Comparison of ENCODE assay signal across 7 mouse cellular contexts in the genomic region with DNA sequence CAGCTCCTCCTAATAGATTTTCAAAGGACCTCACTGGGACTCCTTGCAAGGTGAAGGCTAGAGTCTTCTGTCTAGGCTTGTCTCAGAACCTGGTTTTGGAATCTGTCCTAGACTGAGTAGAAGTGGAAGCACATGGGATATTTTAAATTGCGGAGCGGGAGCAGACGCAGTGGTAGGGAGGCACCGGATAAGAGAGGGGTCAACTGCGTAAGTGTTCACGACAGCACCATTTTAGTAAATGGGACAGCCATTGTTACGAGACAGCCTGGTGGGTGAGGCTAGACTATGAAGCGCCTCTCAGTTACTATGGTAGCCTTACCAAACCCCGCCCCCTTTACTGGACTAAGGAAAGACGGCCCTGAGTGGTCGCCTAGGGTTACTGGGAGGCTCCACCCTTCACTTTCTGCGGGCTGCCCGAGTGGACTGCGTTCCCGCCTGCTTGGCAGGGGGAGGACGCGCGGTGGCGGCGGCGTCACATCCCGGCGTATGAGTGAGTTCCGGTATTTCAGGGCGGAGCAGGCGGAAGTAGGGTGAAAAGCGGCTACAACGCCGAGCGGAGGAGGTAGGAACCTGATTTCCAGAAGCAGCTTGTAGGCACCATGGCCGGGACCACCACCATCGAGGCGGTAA. TPM values are rescaled to one million over a fixed set of nuclear protein-coding genes. Genes with fewer than 3 reads are reported as not detected.
DNase-seq lines count a peak whose midpoint lies in the region; ATAC-seq lines count a peak whose summit lies in the region.

No protein-coding gene starts in this region.

- H3K4me3 ChIP-seq in intestine, embryonic 16.5 days (ENCODE audit: low read length) = peak overlapping the region; percentile 86
- H3K4me3 ChIP-seq in midbrain, embryonic 11.5 days (ENCODE audit: low read depth, low read length) = peak overlapping the region; percentile 74

- intact Hi-C loops in left cerebral cortex, postnatal 36 days (cut with DNase I) = loop anchor here (2.0 to 5.0 kb wide), 2 partner anchors 26 to 117 kb away; partner anchors contain the start of genes Atp8b2 and Ubap2l

- peak overlapping the region; percentile 97 for H3K27ac ChIP-seq in intestine, embryonic 16.5 days (ENCODE audit: low read length)
- peak overlapping the region; percentile 87 for H3K27ac ChIP-seq in midbrain, embryonic 11.5 days (ENCODE audit: low read depth, low read length)

- no peaks in the 10 kb centered on the region for H3K27me3 ChIP-seq in intestine, embryonic 16.5 days (replicated peaks; ENCODE audit: control insufficient read depth, insufficient read depth, low read length)
- H3K27me3 ChIP-seq in midbrain, embryonic 11.5 days (ENCODE audit: control insufficient read depth, insufficient read depth, low read length) = no peaks in the 10 kb centered on the region

- peaks cover 28% of the 10 kb centered on the region for H3K4me1 ChIP-seq in intestine, embryonic 16.5 days (ENCODE audit: control insufficient read depth, insufficient read depth, low read length)
- H3K4me1 ChIP-seq in midbrain, embryonic 11.5 days (ENCODE audit: control insufficient read depth, insufficient read depth, low read length) = peaks cover 36% of the 10 kb centered on the region

- H3K4me2 ChIP-seq in intestine, embryonic 16.5 days (ENCODE audit: low read depth, low read length) = peak overlapping the region; percentile 79
- peak overlapping the region; percentile 91 for H3K4me2 ChIP-seq in midbrain, embryonic 11.5 days

- H3K36me3 ChIP-seq in intestine, embryonic 16.5 days (ENCODE audit: control insufficient read depth, insufficient read depth, low read length) = no peaks in the 10 kb centered on the region
- H3K36me3 ChIP-seq in midbrain, embryonic 11.5 days (ENCODE audit: control insufficient read depth, insufficient read depth, low read length) = no peaks in the 10 kb centered on the region

- peak; percentile 96 for DNase-seq in adrenal gland, adult 8-10 months
- DNase-seq in embryo, embryonic 9.5 days (ENCODE audit: extremely low spot score) = peak; percentile 95
- DNase-seq in gastrocnemius, postnatal 4 days (ENCODE audit: low spot score in 2 of 2) = peak; percentile 84 to 91
- peak; percentile 91 to 93 for DNase-seq in left cerebral cortex, postnatal 36 days (ENCODE audit: low spot score in 2 of 2)
- DNase-seq in midbrain, embryonic 11.5 days (ENCODE audit: low spot score, missing footprints) = peak; percentile 98
- peak; percentile 94 for DNase-seq in skeletal muscle tissue, adult 2 months (ENCODE audit: low read depth, low spot score)

- H3K9ac ChIP-seq in intestine, embryonic 16.5 days (ENCODE audit: low read depth, low read length) = peak overlapping the region; percentile 82
- H3K9ac ChIP-seq in midbrain, embryonic 11.5 days (ENCODE audit: low read length) = peak overlapping the region; percentile 76

- ATAC-seq in intestine, embryonic 16.5 days = peak; percentile 89
- peak; percentile 98 for ATAC-seq in midbrain, embryonic 11.5 days (ENCODE audit: low FRiP score)

- no peaks in the 10 kb centered on the region for H3K9me3 ChIP-seq in intestine, embryonic 16.5 days (ENCODE audit: control insufficient read depth, low read length)
- H3K9me3 ChIP-seq in midbrain, embryonic 11.5 days (ENCODE audit: control insufficient read depth, low read length) = no peaks in the 10 kb centered on the region

- WGBS in intestine, embryonic 16.5 days = under 1% methylated on average over 33 of the region's 33 CpGs
- under 1% methylated on average over 33 of the region's 33 CpGs for WGBS in midbrain, embryonic 11.5 days

RNA-seq across cellular contexts. Expression of gene Tpm3, which starts 6.8 kb away (rescaled TPM):
- 100 to 1,000 TPM; 162 to 262 (median 231) TPM for total RNA-seq in adrenal gland, adult 8-10 months (2022)
- total RNA-seq in gastrocnemius, postnatal 4 days (2021) = 100 to 1,000 TPM; 420 to 508 TPM
- 532 and 565 TPM in 2 replicates for polyA plus RNA-seq in intestine, embryonic 16.5 days (2015; fragmentation: Nextera tagmentation; extraction: Ambion mirVana)
- total RNA-seq in left cerebral cortex, postnatal 36 days (2021) = 100 to 1,000 TPM; 178 to 184 TPM
- polyA plus RNA-seq in midbrain, embryonic 11.5 days (2014; fragmentation: Nextera tagmentation; extraction: Ambion mirVana) = 499 and 533 TPM in 2 replicates

RNA-seq across cellular contexts. Expression of gene Nup210l, which starts 24.7 kb away (rescaled TPM):
- total RNA-seq in adrenal gland, adult 8-10 months (2022) = 1 to 10 TPM in 1 of 4 experiments, under 1 TPM in 3; 0.35 to 1.1 (median 0.54) TPM
- under 1 TPM; 0.13 to 0.17 TPM for total RNA-seq in gastrocnemius, postnatal 4 days (2021)
- polyA plus RNA-seq in intestine, embryonic 16.5 days (2015; fragmentation: Nextera tagmentation; extraction: Ambion mirVana) = 0.16 and 0.17 TPM in 2 replicates
- under 1 TPM; 0.32 to 0.43 TPM for total RNA-seq in left cerebral cortex, postnatal 36 days (2021)
- polyA plus RNA-seq in midbrain, embryonic 11.5 days (2014; fragmentation: Nextera tagmentation; extraction: Ambion mirVana) = 0.57 and 0.60 TPM in 2 replicates

RNA-seq across cellular contexts. Expression of gene Ubap2l, which starts 26.8 kb away (rescaled TPM):
- 100 to 1,000 TPM; 135 to 210 (median 161) TPM for total RNA-seq in adrenal gland, adult 8-10 months (2022)
- total RNA-seq in gastrocnemius, postnatal 4 days (2021) = 100 to 1,000 TPM; 170 to 182 TPM
- 122 and 146 TPM in 2 replicates for polyA plus RNA-seq in intestine, embryonic 16.5 days (2015; fragmentation: Nextera tagmentation; extraction: Ambion mirVana)
- 100 to 1,000 TPM; 165 to 202 TPM for total RNA-seq in left cerebral cortex, postnatal 36 days (2021)
- polyA plus RNA-seq in midbrain, embryonic 11.5 days (2014; fragmentation: Nextera tagmentation; extraction: Ambion mirVana) = 209 and 218 TPM in 2 replicates

RNA-seq across cellular contexts. Expression of gene 4933434E20Rik, which starts 27.8 kb away (rescaled TPM):
- 100 to 1,000 TPM in 3 of 4 experiments, 10 to 100 TPM in 1; 88.7 to 119 (median 108) TPM for total RNA-seq in adrenal gland, adult 8-10 months (2022)
- total RNA-seq in gastrocnemius, postnatal 4 days (2021) = 10 to 100 TPM; 53.4 to 54.4 TPM
- polyA plus RNA-seq in intestine, embryonic 16.5 days (2015; fragmentation: Nextera tagmentation; extraction: Ambion mirVana) = 194 and 199 TPM in 2 replicates
- total RNA-seq in left cerebral cortex, postnatal 36 days (2021) = 10 to 100 TPM; 91.4 to 93.6 TPM
- 207 and 227 TPM in 2 replicates for polyA plus RNA-seq in midbrain, embryonic 11.5 days (2014; fragmentation: Nextera tagmentation; extraction: Ambion mirVana)

Comparison
In these comparisons a context has a peak if more than half of its experiments do, and no peak if none do; other contexts are left out.
1. Peak in every context shown above with its lines: DNase-seq, ATAC-seq, H3K4me3 ChIP-seq and H3K27ac ChIP-seq.